Mouse (Mus musculus) embryonic fibroblast, embryonic 13.5 days (primary cell): Measurements from ENCODE around the gene Olfr1383.
"Not testable (repeated sequence)": the region's sequence is repeated elsewhere in the genome, so short reads cannot be mapped to it uniquely, and the experiment has no call there.

Source experiments
- CTCF ChIP-seq: IDR thresholded peaks from 2 replicates; pipeline ENCODE4 v1.5.1; 2011; ENCODE audit warnings: mild to moderate bottlenecking, control low read depth, low read length, moderate library complexity, borderline replicate concordance; ENCODE audit not compliant: insufficient read depth
- POLR2A ChIP-seq: IDR thresholded peaks from 2 replicates; pipeline ENCODE4 v1.6.1; 2011; ENCODE audit warnings: low read depth, mild to moderate bottlenecking, control low read depth, low read length, moderate library complexity

DNA sequence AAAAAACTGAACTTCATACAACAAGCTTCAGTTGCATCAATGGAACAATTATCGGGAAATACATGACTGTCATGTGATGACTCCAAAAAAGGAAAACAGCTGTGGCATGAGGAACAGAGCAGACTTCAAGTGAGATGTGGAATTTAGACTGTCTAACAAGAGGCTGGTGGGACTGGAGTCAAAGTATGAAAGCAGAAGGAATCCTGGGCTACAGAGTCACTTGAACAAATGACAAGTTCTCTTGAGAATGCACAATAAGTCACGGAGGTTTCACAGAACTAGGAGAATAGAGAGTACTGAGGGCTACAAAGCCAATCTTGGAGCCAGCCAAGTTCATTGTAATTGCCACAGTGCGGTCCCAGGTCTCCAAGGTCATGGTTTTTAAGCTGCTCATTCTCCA lies 23.7 kb downstream of the Olfr1383 start, which contains the start of gene Olfr1381:
- not testable (repeated sequence) for TF ChIP-seq POLR2A, CTCF
